Mouse (Mus musculus): ENCODE measurements around the gene 1110004F10Rik.

- TF ChIP-seq CTCF (conservative IDR thresholded peaks at IDR 0.05; ENCODE audit: low read length) (no peak), POU5F1 (IDR thresholded peaks at IDR 0.05; ENCODE audit: borderline replicate concordance, low read length) (no peak)
These were observed 80.2 kb downstream of the 1110004F10Rik start for GRCm38 (mm10) chr7:116119306-116119857.

Data from E14TG2a.4 (cell line).